Mouse (Mus musculus) myocyte (in vitro differentiated cells): Measurements from ENCODE around the gene Edaradd.

Experiments used
- CEBPB ChIP-seq: IDR thresholded peaks from 2 replicates; pipeline ENCODE4 v1.6.1; 2011; ENCODE audit warnings: mild to moderate bottlenecking, moderate library complexity; ENCODE audit not compliant: poor library complexity, insufficient read depth, severe bottlenecking
- E2F4 ChIP-seq: IDR thresholded peaks from one replicate; pipeline ENCODE4 v1.6.1; 2011; ENCODE audit warnings: mild to moderate bottlenecking, control low read depth, moderate library complexity; ENCODE audit not compliant: insufficient read depth
- MYOD1 ChIP-seq, 3 experiments: IDR thresholded peaks; one replicate each; pipeline ENCODE4 v1.6.1; 2011; ENCODE audit warnings: control low read depth in 2 of 3, low read depth in 2 of 3, mild to moderate bottlenecking in 2 of 3, moderate library complexity in 1 of 3; ENCODE audit not compliant: insufficient read length in 2 of 3, control insufficient read depth in 1 of 3
- POLR2AphosphoS2 ChIP-seq: IDR thresholded peaks from one replicate; pipeline ENCODE4 v1.6.1; 2011; ENCODE audit warnings: low read depth, control low read depth; ENCODE audit not compliant: insufficient read length

DNA sequence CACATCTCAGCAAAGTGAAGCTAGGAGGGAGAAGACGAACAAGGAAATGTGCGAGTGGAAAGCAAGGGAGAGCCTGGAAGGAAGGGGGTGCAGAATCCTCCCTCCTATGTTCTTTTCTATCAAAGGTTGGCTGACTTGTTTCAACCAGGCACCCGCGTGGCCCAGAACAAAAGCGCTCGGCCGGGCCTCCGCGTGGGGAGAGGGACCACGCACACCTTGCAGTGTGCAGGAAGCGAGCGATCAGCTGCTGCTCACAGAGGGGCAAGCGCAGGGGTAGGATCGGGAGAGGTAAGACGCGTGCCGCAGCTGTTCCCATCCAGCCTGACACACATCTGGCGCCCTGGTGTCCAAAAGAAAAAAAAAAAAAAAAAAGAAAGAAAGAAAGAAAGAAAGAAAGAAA, 867 bp downstream of the Edaradd start:
- no peak for TF ChIP-seq POLR2AphosphoS2
- no peak for TF ChIP-seq CEBPB
- no peak for TF ChIP-seq E2F4
- no peak for TF ChIP-seq MYOD1 (IDR thresholded peaks at IDR 0.05; ENCODE audit: control insufficient read depth in 1 of 3, insufficient read length in 2 of 3, low read depth in 2 of 3)
